Mouse (Mus musculus) yolk sac, embryonic 10.5 days (tissue): ENCODE data around the gene Adamtsl2.

Source experiments
- DNase-seq: peaks from one replicate; pipeline ENCODE4 v3.0.0-alpha.2; 2017; ENCODE audit warnings: low spot score

The Adamtsl2 gene

DNA sequence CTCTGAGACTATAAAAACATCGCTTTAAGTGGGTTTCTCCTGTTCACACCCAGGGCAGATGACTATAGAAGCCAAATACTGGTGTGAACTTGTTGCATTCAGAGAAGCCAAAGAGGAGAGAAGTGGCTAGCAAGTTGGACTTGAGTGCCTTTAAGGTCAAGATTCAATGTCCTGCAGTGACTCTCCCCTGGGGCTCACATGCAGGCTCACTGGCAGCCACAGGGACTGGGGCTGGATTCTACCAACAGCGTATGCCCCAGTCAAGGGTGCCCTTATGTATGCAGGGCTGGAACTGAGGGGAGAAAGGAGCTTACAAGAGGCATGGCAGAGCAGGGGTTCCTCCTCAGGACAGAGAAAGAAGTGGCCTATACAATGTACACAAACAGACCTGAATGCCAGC, 40.6 kb downstream of the Adamtsl2 start:
- DNase-seq: no peak

DNA sequence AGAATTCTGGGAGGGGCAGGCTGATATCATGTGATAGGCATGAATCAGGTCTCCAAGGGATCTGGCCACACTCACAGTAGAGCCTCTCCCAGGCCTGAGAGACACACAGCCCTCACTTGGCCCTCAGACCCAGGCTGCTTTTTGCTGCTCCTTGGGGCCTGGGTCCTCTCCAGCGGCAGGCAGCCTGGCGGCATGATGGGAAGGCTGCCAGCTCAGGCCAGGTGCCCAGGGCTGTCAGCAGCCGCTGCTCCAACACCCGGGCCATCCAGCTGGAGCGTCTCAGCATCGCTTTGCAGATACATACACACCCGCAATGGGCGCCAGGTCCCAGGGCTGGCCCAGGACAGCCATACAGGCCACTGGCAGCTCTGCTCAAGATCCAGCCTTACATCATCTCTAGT, 41.1 kb downstream of the Adamtsl2 start:
- DNase-seq: no peak

DNA sequence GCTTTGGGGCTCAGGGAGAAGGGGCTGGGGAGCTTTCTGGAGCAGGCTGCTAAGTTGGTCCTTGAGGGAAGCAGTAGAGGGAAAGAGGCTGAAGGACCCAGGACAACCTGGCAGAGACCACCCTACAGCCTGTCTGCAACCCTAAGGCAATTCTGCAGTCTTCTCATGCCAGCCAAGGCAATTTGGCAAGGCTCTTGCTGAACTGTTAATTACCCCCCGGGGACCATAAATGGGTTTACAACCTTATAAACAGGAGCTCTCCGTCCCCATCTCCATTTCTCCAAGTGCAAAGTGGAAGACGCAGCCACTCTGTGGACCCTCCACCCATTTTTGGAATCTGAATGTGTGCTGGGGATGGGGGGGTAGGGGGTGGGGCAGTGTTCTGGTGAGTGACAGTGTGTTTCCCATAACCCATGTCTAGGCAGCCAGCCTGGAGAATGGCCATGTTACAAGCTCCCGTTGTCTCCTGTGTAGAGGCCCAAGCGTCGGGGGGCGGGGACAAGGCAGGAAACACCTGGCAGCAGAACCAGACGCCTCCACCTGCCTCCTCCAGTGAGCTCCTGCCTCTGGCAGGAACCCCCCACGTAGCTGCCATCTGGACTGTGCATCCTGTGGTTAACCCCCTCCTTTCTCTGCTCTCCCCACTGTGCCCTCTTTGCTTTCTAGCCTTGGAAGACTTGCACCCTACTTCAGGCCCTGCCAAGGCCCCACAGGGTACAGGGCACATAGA, 42.6 kb downstream of the Adamtsl2 start:
- DNase-seq: no peak

DNA sequence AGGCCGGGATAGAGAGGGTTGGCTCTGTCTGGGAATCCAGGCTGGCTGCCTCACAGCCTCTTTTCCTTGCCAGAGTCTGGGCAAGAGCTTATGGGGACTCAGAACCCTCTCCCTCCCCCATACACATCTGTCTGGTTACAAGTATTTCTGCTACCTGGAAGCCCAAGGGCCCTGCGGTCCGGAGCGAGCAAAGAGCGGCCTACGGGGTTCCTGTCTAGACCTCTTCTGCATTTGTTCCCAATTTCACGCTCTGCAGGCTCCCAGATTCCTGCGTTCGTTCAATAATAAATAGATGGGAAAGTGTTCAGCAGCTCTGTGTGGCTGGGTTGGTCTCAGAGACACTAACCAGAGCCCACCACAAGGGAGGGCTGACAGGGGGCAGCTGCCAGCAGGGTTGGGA, 43.4 kb downstream of the Adamtsl2 start:
- DNase-seq: no peak

DNA sequence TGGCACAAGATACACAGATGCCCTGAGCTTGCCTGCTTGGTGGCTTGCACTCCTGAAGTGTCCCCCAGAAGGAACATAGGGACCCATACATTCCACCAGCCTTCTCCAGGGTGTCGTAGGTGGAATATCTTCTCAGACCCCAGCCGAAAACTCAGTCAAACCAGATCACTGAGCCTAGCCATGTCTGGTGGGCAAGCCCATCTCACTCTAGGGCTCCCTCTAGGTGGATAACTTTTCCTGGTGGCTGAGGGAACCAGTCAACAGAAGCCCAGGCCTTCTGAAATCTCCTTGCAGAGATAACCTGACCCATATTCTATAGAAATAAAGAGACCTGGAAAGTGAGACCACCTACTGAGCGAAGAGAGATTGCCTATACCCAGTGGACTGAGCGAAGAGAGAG, 43.9 kb downstream of the Adamtsl2 start:
- no peak for DNase-seq

DNA sequence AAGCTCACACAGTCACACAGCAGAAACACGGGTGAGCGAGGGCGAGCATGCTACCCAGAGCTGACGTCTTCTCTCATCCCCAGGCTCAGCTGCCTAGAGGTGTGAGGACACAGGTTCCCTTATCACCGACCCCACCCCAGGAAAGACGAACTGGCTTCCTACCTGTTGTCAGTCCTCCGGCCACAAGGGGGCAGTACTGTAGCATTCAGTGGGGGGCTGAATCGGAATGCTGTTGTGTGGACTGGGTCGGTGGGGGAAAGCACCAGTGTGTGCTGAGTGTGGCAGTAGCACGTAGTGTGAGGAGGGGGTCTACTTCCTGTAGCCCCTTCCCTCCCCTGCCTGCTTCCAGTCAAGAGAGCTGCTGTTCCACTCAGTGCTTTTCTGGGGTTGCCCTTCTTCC, 46.8 kb downstream of the Adamtsl2 start:
- no peak for DNase-seq

DNA sequence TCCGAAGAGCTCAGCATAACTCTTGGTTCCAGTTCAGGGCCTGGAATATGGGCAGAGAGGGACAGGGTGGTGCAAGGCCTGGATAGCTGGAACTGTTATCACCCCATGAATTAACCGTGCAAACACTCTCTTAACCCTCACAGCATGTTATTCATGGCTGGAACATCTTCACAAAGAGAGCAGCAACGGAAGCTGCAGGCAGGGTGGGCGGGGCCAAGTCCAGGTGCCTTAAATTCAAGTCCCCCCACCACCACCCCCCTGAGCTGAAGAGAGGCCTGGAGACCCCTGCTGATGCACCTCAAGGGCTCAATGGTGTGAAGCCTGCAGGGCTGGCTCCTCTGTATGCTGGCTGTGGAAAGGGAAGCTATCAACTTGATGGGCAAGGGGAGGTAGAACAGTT, 47.3 kb downstream of the Adamtsl2 start:
- no peak for DNase-seq

DNA sequence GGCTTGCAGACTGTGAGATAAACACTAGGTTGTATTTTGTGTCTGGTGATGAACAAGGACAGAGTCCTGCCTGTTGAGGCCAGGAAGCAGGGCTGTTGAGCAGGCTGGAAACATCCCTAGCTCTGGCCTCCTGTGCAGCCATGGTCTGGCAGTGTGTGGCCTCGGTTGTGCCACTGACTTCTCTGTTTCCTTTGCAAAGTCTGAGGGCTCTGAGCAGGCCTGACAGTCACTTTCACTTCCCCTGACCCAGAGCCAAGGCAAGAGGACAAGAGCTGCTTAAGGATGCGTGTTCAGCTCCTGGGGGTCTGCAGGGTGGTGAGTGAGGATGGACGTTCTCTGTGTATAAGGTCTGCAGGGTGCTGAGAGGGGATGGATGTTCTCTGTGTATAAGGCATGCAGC, 49.8 kb downstream of the Adamtsl2 start:
- no peak for DNase-seq

DNA sequence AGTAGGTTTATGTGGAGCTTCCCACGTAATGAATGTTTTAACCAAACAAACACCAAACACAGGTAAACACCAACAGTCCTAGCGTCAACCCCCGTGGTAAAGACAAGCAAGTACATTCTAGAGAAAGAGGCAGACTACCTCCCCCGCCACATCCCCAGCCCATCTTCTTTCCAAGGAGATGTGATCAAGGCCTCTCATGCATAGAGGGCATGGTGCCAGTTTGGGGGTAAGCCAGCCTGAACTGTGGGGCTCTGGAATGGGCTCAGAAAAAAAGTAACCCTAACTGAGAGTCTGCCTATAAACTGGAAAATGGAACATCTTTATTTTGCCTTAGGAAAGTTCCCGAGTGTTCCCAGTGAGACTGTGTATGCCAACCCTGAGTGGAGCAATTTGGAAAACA, 56.8 kb downstream of the Adamtsl2 start:
- no peak for DNase-seq

DNA sequence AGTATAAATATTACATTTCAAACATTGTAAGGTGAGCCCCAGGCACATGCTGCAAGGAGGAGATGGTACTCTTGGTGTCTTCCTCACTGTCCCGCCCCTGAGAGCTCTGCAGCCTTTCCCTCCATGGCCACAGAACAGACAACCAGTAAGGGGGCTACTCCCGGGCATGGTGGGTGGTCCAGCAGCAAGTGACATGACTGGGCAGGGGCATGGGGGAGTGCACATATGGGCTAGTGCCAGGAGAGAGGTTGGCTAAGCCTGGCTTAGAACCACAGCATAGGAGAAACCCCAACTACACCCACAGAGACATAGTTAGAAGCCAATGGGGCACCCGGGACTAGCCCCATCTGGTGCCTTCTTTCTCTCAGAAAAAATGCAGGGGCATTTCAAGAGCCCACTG, 57.2 kb downstream of the Adamtsl2 start:
- DNase-seq: no peak

DNA sequence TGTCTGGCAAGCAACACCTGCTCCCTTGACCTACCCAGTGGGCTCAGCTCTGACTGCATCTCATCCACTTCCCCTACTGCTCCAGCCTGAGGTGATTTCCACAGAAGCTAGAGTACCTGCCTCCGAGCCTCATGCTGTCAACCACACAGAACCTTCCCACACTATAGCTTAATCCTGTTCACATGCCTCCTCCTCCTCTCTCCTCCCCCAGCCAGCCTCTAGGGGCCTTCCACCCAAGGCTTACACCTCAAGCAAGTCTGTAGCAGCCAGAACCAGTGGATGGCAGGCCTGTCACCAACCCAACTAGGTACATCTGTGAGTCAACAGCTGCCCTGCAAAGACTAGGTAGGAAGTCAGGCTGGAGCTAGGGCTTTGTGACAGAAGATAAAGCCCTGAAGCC, 57.6 kb downstream of the Adamtsl2 start:
- DNase-seq: no peak

DNA sequence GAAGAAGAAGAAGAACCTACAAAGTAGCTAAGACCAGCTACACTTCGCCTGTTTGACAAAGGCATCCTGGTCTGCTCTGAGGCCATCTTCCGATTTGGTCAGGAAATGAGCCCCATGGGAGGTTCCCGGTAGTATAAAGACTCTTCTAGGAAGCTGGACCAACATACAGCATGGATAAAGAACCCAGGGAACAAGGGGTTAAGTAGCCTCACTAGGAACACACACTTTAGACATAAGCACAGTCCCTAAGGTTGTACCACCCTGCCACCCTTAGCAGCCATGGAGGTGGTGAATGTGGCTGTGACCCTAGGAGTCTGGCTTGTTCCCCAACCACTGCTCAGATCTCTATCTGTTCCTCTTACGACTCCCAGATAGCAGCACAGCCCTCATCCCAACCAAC, 59.2 kb downstream of the Adamtsl2 start:
- no peak for DNase-seq

DNA sequence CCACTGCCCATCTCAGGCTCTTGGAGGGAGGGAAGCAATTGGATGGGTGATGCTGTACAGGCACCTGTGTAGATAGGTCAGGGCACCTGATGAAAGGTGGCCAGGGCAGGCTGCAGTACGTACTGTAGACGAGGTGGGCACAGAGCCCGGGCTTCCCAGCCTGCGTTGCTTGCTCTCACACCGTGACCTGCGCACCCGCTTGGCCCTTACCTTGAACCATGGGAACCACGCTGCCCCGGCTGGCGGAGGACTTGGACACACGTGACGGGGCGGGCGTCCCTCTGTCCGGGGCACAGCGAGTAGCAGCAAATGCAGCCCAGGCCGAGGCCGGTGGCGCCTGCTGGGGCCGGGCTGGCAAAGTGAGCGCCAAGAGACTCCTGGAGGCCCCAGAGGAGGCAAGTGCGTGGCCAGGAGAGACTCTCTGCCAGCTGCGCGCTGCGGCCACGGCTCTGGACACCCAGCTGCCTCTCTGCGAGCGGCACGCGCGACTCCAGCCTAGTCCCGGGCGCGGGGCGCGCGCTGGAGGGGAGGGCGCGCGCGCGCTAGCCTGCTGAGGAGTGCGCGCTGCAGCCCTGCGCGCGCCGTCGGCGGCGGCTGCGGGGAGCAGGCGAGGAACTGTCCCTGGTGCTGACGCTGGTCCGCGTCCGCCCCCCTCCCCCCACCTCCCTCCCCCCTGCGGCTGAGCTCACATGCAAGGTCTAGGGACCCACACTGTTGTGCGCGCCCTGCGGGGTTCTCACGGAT, 62.9 kb downstream of the Adamtsl2 start, which contains the start of gene Fam163b:
Gene Fam163b, minus strand, starts transcription at position 542 of the 744 bp plus-strand sequence.
- DNase-seq: peak; percentile 53

DNA sequence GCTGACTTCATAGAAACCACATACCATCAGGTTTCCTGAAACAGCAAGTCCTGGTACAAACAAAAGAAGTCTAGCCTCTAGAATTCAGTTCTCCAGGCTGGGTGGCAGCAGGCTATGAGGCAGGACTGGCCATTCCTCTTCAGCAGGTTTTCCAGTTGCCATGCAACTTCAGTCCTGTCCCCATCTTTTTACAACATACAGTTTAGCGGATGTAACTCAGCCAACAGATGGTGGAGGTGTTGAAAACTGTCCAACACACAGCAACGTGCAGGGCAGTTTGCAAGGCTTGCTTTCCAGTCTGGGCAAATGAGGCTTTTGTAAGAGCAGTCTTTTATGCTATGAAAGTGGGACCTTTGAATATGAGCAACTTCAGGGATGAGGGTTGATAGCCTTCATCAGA, 65.8 kb downstream of the Adamtsl2 start:
- DNase-seq: no peak

DNA sequence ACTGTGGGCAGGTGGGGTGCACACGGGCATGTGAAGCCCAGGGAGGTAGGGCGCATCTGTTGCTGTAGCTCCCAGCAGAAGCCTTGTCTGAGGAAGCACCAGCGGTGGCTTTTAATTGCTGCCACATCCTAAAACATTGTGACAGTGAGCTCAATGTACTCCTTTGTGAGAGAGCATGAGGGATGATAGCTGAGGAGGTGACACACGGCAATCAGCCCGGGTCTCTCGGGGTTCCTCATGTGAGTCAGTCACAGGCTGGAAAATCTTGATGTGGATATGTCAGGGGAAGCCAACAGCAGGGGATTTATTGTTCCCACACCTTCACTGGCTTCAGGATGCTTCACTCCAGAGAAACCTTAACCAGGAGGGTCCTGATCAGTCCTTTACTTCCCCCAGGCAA, 67.7 kb downstream of the Adamtsl2 start:
- DNase-seq: no peak

DNA sequence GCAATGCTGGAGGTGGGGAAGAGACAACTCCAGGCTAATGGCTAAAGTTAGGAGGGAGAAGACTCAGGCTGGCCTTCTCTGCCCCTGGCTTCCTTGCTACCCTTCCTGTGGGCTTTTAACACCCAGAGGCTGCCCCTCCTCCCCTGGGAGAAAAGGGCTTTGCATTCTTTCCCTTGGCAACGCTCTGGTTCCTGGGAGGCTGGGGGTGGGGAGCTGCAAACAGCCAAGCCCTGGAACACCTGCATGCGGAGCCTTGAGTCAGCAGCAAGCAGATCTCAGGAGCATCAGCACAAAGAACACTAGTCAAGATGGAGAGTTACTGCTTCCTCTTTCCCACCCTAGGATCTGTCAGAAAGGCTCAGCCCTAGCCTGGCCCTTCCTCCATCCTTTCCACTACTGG, 70.3 kb downstream of the Adamtsl2 start:
- DNase-seq: no peak

DNA sequence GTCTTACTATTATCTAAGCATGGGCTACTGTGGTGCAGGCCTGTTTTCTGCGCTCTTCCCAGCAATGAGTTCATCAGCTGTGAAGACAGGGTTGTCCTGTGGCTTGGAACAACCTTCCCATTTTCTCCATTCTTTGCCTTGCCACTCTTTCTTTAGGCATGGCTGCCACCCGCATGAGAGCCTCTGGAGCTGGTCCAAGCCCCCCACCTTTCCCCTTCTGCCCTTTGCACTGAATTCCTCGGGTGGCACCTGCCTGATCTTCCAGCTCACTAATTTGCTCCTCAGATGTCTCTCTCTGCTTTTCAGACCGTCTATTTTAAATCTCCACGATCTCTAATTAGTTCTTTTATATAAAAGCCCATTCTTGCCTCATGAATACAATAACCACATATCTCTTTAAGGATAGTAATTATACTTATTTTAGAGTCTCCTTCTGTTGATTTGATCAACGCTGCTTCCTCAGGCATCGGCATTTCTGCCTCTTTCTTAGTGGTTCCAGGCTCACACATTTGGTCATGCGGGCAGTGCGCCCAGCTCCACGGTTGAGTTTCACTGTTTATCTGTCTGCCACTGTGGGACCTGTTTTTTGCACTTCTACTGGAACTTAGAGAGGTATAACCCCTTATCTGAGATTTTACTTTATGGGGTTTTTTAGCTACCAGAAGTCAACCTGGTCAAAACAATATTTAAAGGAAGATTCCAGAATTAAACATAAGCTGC, 75.4 kb downstream of the Adamtsl2 start:
- no peak for DNase-seq

DNA sequence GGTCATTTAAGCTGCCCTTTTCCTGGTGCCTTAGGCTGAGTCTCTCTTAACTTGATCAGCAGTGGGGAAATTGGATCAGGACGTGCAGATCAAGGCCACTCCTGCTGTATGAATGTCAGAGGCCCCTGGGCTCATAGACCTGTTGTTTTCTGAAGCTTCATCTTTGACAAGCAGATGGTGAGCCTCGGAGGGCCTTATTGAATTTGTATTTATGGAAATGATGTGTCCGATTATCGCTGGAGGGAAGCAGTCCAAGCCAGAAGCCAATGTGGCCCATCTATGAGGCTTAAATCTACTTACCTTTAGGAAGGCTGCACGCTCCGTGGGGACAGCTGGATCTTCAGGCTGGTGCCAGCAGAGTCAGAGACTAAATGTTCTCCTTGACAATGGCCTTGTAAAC, 77.4 kb downstream of the Adamtsl2 start:
- DNase-seq: no peak
